Mouse (Mus musculus) lung, postnatal 36 days (tissue): ENCODE measurements around the gene Card10.

Experiments
- DNase-seq: peaks from one replicate; pipeline ENCODE4 v3.0.0; 2022; ENCODE audit warnings: mixed read lengths

Gene Card10

DNA sequence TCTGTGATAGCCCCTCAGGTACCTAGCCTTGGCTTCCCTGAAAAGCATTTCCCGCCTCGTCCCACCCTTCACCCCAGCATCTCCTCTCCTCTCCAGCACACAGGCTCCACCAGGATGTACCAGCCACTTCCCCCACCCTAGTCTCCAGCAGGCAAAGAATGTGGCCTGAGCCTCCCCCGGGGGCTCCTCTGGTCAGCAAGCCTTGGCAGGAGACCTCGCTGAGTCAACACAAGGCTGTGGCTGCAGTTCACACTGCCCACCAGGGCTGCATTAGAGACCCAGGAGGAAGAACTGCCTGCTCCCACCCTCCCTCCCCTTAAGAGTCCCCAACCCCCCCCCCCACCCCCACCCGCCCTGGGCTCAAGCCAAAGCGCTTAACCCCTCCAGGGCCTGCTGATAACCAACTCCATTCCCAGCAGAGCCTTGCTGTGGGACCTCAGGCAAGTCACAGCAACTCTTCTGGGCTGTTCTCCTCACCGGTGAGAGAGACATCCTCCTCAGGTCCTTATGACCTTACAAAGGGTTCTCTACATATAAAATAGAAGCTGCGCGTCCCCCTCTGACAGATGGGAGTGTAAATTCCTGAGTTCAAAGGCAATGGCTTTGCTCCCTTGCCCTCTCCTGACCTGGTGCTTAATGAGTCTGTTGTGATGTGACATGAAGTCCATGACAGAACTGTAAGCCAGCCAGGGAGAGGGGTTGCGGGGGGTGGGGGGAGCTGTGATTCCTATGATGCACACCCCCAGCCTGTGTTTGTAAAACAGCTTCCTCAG is 31.6 kb upstream of the Card10 start:
- peak; percentile 65 for DNase-seq

GRCm38 (mm10) chr15:78833582-78833981 is 30.7 kb upstream of the Card10 start:
- DNase-seq, result no peak

GRCm38 (mm10) chr15:78832701-78833123 is 29.9 kb upstream of the Card10 start:
- DNase-seq, result peak; percentile 90

GRCm38 (mm10) chr15:78831720-78832657 is 29.1 kb upstream of the Card10 start:
- DNase-seq, result peak; percentile 84

DNA sequence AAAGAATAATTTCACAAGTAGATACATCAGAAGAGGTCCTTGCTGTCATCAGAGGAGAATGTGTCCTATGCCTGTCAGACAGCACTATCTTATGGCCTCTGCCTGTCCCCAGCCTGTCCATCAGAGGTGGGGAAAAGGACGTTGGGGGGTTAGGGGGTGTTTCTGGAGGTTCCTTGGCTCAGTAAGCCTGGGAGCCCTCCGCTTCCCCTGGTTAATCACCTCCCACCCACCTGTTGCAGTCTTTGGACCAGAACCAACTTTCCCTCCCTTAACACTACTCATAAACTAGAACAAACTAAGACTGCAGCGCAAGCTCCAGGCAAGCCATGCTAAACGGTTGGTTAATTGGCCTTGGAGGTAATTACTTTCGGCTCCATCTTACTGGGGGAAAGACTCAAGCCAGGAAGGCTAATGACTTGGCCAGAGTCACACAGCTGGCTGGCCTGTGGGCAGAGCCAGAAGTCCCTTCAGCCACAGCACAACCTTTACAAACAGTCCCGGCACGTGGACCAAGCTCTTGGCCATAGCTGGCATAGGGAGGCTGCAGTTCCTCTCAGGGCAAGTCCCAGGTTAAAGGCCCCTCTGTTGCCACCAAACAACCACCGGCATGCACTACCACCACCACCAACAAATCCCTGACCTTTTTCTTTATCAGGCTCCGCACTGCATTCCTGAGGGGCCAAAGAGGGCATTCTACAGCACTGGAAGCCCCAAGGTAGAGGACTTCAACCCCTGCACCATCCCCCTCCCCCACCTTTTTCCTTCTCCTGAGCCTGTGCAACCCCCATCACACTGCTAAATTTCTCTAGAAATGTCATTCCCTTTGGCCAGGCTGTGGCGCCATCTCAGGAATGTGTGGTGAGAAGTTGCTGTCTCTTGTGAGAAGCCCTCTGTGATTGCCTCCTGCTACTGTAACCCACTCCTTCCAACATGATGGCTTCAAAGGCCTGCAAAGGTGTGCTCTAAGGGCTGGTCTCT is 28.2 kb upstream of the Card10 start:
- DNase-seq, result no peak

DNA sequence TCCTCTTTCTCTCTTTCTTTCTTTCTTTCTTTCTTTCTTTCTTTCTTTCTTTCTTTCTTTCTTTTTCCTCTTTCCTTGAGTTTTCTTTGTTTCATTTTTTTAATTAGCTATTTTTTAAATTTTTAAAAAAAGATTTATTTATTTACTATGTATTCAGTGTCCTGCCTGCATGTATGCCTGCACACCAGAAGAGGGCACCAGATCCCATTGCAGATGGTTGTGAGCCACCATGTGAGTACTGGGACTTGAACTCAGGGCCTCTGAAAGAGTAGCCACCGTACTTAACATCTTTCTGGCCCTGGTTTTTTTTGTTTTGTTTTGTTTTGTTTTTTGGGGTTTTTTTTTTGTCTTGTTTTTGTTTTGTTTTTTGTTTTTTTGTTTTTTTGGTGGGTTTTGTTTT is 26.8 kb upstream of the Card10 start:
- no peak for DNase-seq

GRCm38 (mm10) chr15:78828315-78828714 is 25.5 kb upstream of the Card10 start:
- DNase-seq, result no peak

DNA sequence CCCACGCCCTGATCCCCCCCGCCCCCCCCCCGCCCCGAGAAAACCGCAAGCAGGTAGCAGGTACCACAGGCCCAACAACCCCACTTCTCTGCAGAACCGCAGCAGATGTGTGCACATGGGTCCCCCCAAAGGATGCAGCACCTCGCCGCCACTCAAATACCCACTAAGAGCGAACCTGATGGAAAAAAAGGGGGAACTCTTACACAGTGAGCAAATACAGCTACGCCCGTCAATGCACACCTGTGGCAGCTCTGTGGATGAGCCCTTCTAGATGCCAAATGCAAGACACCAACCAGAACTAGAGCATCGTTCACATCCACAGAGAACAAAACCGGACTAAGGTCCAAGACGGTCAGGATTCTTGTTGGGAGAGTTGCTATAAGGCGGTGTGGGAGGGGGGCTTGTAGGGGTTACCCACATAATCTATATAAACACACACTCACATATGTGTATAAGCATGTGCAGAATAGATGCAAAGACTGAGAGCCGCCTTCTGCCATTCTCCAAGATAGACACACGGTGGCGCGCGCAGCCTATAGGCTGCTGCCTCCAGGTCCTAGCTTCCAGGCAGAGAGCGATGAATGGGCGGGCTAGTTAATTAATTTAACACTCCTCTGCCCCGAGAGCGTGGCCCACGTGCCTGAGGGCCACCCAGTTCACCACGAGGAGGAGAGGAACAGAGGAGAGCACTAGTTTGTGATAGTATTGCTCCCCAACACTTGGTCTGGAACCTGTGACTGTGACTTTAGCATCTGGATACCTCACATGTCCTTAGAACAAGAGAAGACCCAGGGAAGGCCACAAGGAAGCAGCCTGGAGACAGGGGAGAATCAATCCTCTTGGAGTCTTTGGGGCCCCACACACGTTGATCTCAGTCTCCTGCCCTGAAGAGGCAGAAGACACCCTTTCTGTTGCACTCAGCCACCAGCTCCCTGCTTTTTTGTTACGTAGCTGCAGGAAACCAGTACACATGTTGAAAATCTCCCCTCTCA is 23.7 kb upstream of the Card10 start:
- peak; percentile 87 for DNase-seq

DNA sequence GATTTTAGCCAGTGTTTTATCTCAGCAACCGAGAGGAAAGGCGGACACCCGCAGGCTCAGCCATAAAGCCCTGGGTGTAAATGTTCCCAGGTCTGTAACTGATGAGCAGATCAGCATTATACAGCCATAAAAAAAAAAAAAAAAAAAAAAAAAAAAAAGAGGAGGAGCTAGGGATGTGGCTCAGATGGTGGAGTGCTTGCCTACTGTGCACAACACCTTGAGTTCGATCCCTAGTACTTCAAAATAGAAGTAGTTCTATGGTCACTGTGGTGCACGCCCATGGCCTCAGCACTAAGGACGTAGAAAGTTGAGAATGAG is 13.2 kb upstream of the Card10 start:
- DNase-seq, result no peak

GRCm38 (mm10) chr15:78815314-78816073 is 12.7 kb upstream of the Card10 start:
- DNase-seq, result peak; percentile 93

DNA sequence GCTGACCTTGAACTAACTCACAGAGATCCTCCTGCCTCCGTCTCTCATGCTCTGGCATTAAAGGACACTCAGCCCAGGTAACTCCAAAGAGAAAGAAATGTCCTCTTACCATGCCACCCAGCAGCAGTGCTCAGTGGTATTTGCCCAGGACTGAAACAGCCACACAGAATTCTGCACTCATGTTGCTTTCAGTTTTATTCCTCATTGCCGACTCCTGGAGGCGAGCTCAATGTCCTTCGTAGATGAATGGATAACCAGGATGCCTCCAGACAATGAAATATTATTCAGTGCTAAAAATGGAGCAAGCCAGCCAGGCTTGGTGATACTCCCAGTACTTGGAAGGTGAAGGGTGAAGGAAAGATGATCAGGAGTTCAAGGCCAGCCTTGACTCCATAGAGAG is 10.8 kb upstream of the Card10 start:
- no peak for DNase-seq

GRCm38 (mm10) chr15:78810146-78810545 is 7.3 kb upstream of the Card10 start:
- peak; percentile 33 for DNase-seq

DNA sequence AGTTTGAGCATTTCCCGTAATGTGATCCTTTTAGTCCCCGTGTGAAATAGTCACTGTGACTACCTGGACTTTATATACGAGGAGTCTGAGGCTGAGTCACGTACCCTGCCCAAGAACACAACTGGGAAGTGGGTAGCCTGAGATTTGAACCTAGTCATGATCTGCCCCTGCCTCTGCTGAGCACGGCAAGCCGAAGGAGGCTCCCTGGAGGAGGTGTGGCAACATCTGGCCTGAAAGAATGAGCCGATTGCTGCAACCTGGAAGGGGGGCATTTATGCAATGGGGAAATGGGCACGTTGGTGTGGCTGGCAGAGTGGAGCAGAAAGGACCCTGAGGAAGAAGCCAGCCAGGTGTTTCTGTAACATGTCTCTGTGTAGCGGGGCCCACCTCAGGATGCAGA is 6.9 kb upstream of the Card10 start:
- no peak for DNase-seq

- DNase-seq, result no peak
Observed at GRCm38 (mm10) chr15:78808980-78809379, 6.1 kb upstream of the Card10 start.

DNA sequence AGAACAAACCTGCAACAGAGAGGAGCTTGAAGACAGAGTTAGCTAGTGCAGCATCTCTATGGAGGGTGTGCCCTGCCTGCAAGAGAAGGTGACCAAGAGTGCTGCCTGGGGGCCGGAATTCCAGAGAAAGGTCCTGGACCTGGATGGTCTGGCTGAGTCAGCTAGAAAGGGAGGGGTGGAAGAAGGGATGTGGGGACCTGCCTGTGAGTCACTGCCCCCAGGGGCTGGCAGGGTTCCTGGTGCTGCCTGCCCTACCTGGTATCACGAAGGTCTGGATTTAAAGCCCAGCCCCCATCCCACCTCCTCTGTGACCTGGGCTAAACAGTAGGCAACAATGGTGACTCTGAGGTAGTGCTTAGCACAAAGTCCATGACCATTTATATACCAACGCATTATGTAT is 4.3 kb upstream of the Card10 start:
- no peak for DNase-seq

DNA sequence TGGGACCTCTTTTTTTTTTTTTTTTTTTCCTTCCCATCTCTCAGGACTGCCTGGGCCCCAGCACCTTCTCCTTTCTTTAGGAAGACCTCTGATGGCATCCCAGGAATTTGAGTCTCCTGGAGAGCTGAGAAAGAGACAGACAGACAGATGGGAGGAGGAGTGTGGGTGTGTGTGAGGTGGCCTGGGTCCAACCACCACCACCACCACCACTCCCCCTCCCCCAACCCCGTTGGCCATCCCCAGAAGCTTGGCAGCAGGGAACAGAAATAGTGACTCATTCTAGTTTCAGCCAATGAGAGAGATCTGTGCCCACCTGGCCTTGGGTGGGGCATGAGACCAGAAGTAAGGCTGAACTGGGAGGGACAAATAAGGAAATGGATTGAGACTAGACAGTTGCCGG is 3.8 kb upstream of the Card10 start:
- no peak for DNase-seq

- no peak for DNase-seq
Observed at GRCm38 (mm10) chr15:78805351-78805750, 2.5 kb upstream of the Card10 start.

DNA sequence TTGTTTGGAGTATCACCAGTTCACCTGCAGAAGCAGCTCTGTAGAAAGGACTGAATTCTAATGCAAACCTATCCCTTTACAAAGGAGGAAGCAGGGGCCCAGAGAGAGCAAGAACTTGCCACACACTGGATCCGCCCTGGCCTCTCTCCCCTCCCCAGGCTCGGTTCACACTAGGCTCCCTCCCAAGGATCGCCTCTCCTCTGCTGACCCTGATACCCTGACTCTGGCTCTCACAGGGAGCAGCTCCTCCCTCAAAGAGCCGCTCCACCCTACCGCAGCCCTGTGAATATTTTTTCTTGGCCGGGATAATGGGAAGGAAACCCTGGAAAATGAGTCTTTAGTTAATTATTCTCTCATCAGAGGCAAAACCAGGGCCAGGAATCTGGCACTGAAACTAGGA is 1.5 kb upstream of the Card10 start:
- peak; percentile 41 for DNase-seq

GRCm38 (mm10) chr15:78803499-78803900 is 658 bp upstream of the Card10 start:
- DNase-seq, result peak; percentile 92

DNA sequence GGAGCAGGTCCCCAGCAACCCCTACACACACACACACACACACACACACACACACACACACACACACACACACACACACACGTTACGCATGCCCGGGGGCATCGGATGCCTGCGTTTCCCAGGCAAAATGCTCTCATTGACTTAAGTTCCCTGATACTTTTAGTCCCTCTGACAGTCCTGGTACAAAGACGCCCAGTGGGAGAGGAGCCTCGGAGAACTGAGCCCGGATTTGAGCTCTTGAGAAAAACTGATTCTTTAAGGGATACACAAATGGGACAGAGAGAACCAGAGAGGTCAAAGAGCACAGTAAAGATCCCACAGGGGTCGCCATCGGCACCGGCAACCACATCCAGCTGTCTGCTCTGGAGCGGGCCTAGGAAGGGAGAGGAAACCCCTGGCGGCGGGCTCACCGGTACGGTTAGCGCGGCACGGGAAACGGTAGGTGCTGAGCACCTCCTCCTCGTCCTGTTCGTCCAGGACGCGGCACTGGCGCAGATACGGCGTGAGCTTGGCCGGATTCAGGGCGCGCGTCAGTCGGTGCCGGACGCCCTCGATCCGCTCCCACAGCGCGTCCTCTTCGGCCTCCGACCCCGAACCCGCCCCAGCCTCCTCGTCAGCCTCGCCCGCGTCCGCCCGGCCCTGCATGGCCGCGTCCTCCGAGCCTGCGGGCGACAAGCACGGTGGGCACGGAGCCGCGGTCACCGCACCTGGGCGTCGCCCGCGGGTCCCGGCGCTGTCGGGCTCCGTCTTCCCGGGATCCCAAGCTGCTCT is 686 bp downstream of the Card10 start:
- DNase-seq, result peak; percentile 56
